Mouse (Mus musculus): Measurements from ENCODE around the gene Map7. TPM values are rescaled to one million over a fixed set of nuclear protein-coding genes. Genes with fewer than 3 reads are reported as not detected.

Map7 gene
- total RNA-seq, 2 experiments from 2014 or later, result 0.96 to 2.8 TPM

GRCm38 (mm10) chr10:20181680-20182399 lies 33.6 kb downstream of the Map7 start:
- ATAC-seq (replicated peaks; ENCODE audit: low FRiP score, poor library complexity, severe bottlenecking), result no peak

- ATAC-seq (replicated peaks; ENCODE audit: low FRiP score, poor library complexity, severe bottlenecking), result no peak
Measured at GRCm38 (mm10) chr10:20184326-20184725, 36.1 kb downstream of the Map7 start.

DNA sequence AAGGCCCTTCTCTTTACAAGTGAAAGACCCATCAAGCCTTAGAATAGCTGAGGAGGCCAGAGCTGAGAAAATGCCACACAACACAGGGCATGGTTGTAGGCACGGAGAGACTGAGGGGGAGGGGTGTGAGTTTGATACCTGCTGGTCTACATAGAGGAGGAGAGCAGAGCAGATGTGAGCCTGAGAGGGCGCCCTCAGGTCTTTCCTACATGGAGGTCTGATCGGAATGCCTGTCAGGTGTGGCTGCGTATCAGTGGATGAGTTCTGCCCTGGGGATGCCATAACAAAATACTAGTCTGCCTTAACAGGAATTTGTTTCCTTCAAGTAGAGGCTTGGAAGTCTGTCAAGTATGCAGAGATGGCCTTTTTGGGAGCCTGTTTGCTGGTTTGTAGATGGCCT lies 37.0 kb downstream of the Map7 start:
- ATAC-seq (replicated peaks; ENCODE audit: low FRiP score, poor library complexity, severe bottlenecking), result no peak

DNA sequence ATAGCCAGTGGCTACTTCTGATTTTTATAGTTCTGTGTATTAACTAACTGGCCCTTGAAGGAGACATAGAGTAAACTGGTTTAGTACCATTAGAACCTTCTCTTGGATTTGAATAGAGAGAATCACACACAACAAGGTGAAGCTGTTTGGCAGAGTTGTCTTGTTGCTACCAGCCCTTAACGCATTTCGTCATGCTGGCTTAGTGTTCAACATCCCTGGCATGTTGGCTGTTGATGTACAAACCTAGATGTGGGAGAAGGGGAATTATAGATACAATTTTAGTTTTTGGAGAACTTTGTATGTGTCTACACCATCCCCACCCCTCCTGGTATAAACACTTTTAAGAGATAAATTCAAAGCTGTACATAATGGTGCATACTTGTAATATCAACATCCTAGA lies 37.5 kb downstream of the Map7 start:
- no peak for ATAC-seq (replicated peaks; ENCODE audit: low FRiP score, poor library complexity, severe bottlenecking)

DNA sequence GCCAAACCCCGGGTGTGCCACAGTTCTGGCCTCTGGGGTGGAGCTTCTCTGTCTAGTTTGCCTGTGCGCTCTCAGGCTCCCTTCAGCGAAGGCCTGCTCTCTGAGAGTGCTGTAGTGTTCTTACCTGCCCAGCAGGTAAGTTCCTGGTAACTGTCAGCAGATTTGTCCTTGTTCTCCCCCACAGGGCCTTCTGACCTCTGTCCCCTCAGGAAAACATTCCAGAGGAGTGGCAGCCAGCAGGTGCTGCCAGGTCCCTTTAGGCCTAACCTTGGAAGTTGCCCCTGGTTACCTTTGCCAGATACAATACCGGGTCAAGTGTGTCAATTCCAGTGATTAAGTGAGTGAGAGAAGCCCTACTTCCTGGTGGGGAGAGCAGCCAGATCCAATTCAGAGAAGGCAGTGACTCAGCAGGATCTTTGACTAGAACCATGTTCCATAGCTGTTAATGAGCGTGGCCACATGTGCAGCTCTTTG lies 38.6 kb downstream of the Map7 start:
- ATAC-seq (replicated peaks; ENCODE audit: low FRiP score, poor library complexity, severe bottlenecking), result peak; percentile 48

DNA sequence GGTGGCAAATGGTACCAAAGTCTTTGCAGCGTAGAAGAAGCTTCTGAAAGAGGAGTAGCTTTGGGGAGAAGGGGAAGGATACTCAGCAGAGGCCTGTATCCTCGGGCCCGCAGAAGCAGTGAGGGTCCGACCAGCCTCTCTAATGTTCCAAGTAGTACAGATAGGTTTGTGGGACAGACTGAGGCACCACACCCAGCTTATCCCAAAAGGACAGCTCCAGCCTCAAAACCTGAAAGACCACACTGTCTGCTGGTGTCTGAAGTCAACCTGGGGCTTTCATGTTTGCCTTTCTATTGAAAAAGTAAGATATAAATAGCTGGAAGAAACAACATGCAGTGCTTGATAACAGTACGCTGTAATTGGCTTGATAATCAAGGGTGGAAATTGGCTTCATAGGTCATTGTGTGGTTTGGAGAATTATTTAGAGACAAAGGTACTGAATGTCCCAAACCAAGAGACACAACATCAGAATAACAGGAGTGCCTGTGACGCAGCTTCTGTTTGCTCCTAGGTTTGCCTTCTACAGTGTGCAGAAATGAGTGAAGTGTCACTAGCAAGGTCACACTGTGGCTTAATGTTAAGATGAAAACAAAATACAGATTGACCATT lies 42.0 kb downstream of the Map7 start:
- ATAC-seq (replicated peaks; ENCODE audit: low FRiP score, poor library complexity, severe bottlenecking), result no peak

DNA sequence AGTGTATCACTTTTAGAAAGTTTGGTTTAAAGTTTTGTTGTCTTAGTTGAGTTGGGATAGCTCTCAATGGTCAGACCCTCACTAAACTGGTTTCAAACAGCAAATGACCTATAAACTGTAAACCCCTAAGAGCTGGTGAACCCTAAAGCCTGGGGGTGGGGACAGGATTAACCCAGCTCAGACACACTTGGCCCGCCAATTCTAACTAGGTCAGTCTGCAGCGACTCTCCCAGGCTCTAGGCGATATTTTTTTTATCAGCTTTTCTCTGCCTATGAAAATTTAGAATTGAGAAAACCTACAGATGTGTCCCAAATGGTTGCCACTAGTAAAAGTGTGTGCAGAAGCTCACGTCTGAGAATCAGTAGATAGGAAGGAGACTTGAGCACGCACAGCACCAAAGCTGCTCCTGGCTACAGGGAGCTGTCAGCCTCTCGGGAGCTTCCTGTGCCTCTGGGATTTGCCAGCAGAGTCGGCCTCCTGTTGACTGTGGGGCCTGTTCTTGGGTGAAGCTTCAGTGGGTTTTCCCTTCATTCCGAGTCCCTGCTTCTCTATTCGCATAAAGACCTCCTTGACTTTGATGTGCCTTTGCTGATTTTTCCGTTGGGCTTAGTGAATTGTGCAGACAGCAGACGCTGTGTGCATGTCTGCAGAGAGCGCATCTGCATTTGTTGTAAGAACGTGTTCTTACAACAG lies 46.7 kb downstream of the Map7 start:
- ATAC-seq (replicated peaks; ENCODE audit: low FRiP score, poor library complexity, severe bottlenecking), result no peak

DNA sequence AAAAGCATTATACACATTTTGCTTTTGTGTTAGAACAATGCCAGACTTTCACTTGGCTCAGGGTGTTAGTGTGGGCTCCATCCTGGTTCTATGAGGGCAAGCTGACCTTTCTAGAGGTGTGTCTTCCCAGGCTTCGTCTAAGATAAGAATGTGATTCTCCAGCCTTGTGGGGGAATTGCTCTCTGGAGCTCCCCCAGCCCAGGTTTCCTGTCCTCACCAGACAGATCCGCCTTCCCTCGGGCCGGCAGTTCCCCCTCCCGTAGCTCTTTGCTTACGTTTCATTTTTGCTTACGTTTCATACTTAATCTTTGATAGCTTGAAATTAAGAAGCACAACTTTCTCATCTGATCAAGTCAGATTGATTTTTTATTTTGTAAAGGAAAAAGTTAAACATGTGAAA lies 48.8 kb downstream of the Map7 start:
- ATAC-seq (replicated peaks; ENCODE audit: low FRiP score, poor library complexity, severe bottlenecking), result no peak

DNA sequence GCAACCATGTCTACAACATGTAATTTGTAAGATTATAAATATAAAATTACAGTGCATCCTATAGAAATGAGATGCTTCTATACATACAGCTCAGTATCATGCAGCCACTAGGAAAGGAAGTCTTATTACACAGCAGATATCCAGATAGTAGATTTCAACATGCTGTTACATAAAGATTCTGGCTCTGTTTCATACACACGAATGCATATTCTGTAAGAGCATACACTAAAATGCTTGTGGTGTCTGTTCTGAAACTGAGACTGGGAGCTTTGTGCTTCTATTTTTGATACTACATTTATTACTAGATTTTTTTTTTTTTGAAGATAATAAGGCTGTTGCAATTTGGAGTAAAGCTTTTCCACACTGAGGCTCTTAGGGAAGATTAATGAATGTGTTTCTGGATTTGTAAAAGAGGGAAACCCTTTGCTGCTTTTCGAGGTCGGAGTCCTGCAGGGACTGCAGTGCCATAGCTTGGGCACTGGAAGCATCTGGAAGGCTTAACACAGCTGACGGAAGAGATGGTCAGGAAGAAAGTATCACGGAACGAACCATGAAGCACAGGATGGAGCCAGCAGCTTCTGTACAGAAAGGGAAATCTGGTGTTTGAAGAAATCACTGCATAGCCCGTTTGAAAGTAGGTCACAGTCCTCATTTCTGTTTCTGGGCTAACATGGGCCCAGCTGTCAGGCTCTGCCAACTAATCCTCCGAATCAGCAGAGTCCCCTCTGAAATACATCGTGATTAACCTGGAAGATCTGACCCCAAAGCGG lies 50.9 kb downstream of the Map7 start:
- no peak for ATAC-seq (replicated peaks; ENCODE audit: low FRiP score, poor library complexity, severe bottlenecking)

GRCm38 (mm10) chr10:20201236-20201635 lies 53.0 kb downstream of the Map7 start:
- no peak for ATAC-seq (replicated peaks; ENCODE audit: low FRiP score, poor library complexity, severe bottlenecking)

DNA sequence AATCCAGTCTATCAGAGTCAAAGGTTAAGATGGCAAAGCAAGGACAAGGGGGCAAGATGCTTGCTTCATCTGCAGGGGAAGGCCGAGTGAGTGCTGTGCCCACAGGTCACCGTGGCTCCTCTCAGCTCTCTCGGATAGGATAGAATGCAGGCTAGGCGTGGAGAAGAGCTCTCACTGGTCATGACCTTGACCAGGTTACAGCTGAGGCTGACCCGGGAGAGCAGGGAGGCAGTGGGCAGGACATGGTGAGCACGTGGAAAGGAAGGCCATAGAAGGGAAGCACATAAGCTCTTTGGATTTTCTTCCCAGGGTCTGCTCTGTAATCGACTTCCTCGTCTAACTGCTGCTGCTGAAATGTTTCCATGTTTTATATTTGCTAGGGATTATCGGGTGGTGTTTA lies 53.9 kb downstream of the Map7 start:
- no peak for ATAC-seq (replicated peaks; ENCODE audit: low FRiP score, poor library complexity, severe bottlenecking)

DNA sequence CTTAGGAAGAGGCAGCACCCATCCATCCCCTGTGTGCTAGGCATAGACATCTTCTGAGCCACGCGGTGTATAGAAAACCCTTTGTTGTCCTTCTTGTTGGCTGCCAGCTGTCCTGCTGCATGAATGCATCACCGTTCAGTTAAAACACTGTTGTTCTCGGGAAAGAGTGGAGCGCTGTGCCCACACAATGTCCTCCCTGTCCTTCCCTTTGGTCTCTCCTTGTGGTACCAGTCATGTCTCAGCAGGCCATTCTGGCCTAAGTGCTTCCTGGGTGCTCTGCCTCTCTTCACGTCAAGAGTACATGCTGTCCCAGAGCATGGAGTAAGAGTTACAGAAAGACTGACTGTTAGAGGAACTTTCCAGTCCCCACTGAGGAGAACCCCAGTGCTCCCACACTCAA lies 54.5 kb downstream of the Map7 start:
- no peak for ATAC-seq (replicated peaks; ENCODE audit: low FRiP score, poor library complexity, severe bottlenecking)

DNA sequence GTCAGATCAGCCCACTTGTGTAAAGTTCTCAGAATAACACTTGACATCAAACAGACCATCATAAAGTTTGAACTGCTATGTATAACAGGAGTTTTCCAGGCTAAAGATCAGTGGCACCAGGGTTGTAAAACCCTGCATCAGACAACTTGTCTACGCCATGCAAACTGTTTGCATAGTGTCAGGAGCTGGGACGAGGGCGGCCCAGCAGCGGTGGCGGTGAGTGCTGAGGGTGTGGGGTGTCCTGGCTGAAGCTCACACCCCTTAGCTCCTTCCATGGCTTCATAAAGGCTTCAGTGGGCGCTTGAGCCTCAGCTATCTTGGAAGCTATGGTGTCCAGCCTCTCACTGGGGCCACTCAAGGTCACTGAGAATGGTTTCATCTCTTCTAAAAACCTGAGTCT lies 55.2 kb downstream of the Map7 start:
- ATAC-seq (replicated peaks; ENCODE audit: low FRiP score, poor library complexity, severe bottlenecking), result no peak

- ATAC-seq (replicated peaks; ENCODE audit: low FRiP score, poor library complexity, severe bottlenecking), result no peak
Measured at GRCm38 (mm10) chr10:20204696-20205431, 56.6 kb downstream of the Map7 start.

- no peak for ATAC-seq (replicated peaks; ENCODE audit: low FRiP score, poor library complexity, severe bottlenecking)
Measured at GRCm38 (mm10) chr10:20206966-20207365, 58.7 kb downstream of the Map7 start.

DNA sequence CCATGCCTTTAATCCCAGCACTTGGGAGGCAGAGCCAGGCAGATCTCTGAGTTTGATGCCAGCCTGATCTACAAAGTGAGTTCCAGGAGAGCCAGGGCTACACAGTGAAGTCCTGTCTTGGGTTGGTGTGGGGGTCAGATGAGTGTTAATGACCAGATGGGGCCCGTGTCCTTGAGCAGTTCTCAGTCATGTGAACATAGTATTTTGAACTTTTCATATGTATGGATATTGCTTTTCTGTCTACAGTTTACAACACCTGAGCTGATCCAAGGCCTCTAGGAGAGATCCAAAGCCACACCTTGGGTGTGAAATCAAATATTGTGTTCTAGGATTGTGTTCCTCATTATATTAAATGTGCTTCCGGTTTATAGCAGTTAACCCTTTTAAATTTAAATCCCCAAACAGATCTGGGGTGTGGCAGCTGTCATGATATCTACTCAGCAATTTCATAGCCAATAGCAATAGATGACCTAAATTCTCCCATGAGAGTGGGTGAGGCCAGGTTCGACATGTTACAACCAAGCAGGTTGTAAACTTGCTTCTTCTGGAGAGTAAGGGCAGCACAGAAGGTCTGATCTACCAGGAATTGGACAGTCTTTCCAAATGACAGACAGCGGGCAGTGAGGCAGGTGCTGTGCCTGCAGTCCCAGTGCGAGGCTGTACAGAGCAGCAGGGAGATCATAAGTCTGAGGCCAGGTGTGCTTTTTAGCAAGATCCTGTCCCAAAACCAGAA lies 61.5 kb downstream of the Map7 start:
- ATAC-seq (replicated peaks; ENCODE audit: low FRiP score, poor library complexity, severe bottlenecking), result no peak

GRCm38 (mm10) chr10:20214418-20214817 lies 66.1 kb downstream of the Map7 start:
- ATAC-seq (replicated peaks; ENCODE audit: low FRiP score, poor library complexity, severe bottlenecking), result no peak

DNA sequence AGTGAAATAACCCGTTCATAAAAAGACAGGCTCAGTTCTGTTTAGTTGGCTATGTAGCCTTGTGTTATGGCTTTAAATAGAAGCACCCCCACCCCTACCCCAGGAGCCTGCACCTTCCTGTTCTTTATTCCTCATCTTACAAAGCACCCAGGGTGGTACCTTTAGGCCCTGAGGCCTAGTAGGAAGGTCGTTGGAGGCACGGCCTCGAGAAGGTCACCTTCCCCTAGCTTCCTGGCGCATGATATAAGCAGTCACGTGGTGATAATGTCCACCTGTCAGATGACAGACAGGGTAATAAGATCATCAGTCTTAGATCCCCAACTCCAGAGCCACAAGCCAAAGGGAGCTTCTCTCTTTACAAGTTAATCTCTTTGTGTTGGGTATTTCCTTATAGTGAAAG lies 68.7 kb downstream of the Map7 start:
- ATAC-seq (replicated peaks; ENCODE audit: low FRiP score, poor library complexity, severe bottlenecking), result no peak

GRCm38 (mm10) chr10:20218866-20219265 lies 70.6 kb downstream of the Map7 start:
- ATAC-seq (replicated peaks; ENCODE audit: low FRiP score, poor library complexity, severe bottlenecking), result no peak
